Comparison of ENCODE assay signal across 8 mouse cellular contexts in genomic region chr1:75458025-75458788, GRCm38 (mm10). TPM values are rescaled to one million over a fixed set of nuclear protein-coding genes. Genes with fewer than 3 reads are reported as not detected.
DNase-seq lines count a peak whose midpoint lies in the region; ATAC-seq lines count a peak whose summit lies in the region.

No protein-coding gene starts in this region.

- H3K4me3 ChIP-seq in heart, embryonic 16.5 days (ENCODE audit: low read length) = peak overlapping the region; percentile 48
- H3K4me3 ChIP-seq in midbrain, embryonic 13.5 days (replicated peaks) = peak overlapping the region; percentile 34

- H3K27ac ChIP-seq in heart, embryonic 16.5 days (ENCODE audit: low read length) = 0 out of 2 replicates have a peak overlapping the region, but pooled peaks have one; percentile 39
- H3K27ac ChIP-seq in midbrain, embryonic 13.5 days = peak overlapping the region; percentile 89

- H3K4me1 ChIP-seq in heart, embryonic 16.5 days (ENCODE audit: control insufficient read depth, insufficient read depth, low read length) = peaks cover 11% of the 10 kb centered on the region
- H3K4me1 ChIP-seq in midbrain, embryonic 13.5 days (replicated peaks) = peaks cover 64% of the 10 kb centered on the region

- H3K9me3 ChIP-seq in heart, embryonic 16.5 days (replicated peaks; ENCODE audit: control insufficient read depth, low read length) = no peaks in the 10 kb centered on the region
- H3K9me3 ChIP-seq in midbrain, embryonic 13.5 days = no peaks in the 10 kb centered on the region

- H3K36me3 ChIP-seq in heart, embryonic 16.5 days (ENCODE audit: control insufficient read depth, insufficient read depth) = no peaks in the 10 kb centered on the region
- no peaks in the 10 kb centered on the region for H3K36me3 ChIP-seq in midbrain, embryonic 13.5 days

- peaks cover 40% of the 10 kb centered on the region for H3K27me3 ChIP-seq in heart, embryonic 16.5 days (ENCODE audit: control insufficient read depth, insufficient read depth, low read length)
- peaks cover 24% of the 10 kb centered on the region for H3K27me3 ChIP-seq in midbrain, embryonic 13.5 days

- peak overlapping the region; percentile 70 for H3K4me2 ChIP-seq in heart, embryonic 16.5 days (ENCODE audit: low read depth, low read length)
- peak overlapping the region; percentile 73 for H3K4me2 ChIP-seq in midbrain, embryonic 13.5 days (replicated peaks)

- ATAC-seq in heart, embryonic 16.5 days (replicated peaks; ENCODE audit: extremely low read depth, insufficient read depth, low FRiP score) = peak; percentile 67
- peak; percentile 68 for ATAC-seq in midbrain, embryonic 13.5 days

- DNase-seq in adrenal gland, postnatal 10 days = peak; percentile 59
- DNase-seq in adrenal gland, adult 18-20 months (ENCODE audit: low spot score in 2 of 2) = no peak
- peak; percentile 50 for DNase-seq in 3T3-L1 (ENCODE audit: low read depth, low spot score)
- DNase-seq in embryo, embryonic 10.5 days (ENCODE audit: low spot score) = peak; percentile 75
- peak; percentile 21 to 52 for DNase-seq in kidney, postnatal 36 days
- no peak for DNase-seq in natural killer cell, adult 2 months (ENCODE audit: low spot score in 2 of 2)

- WGBS in heart, embryonic 16.5 days = 3% methylated on average over 40 of the region's 42 CpGs
- WGBS in midbrain, embryonic 13.5 days = 2% methylated on average over 42 of the region's 42 CpGs

- peak overlapping the region; percentile 71 for H3K9ac ChIP-seq in heart, embryonic 16.5 days (ENCODE audit: low read length)
- H3K9ac ChIP-seq in midbrain, embryonic 13.5 days (replicated peaks) = peak overlapping the region; percentile 56

RNA-seq across cellular contexts. Expression of gene Asic4, which starts 8.0 kb away (rescaled TPM):
- total RNA-seq in adrenal gland, postnatal 10 days (2021) = 1 to 10 TPM; 2.5 to 3.3 TPM
- total RNA-seq in adrenal gland, adult 18-20 months (2021) = 1 to 10 TPM; 5.1 to 8.1 TPM
- polyA plus RNA-seq in heart, embryonic 16.5 days (2015; fragmentation: Nextera tagmentation; extraction: Ambion mirVana) = 0.08 and 0.27 TPM in 2 replicates
- 57.3 and 81.6 TPM in 2 replicates for polyA plus RNA-seq in midbrain, embryonic 13.5 days (2015; fragmentation: Nextera tagmentation; extraction: Ambion mirVana)

RNA-seq across cellular contexts. Expression of gene Chpf, which starts 20.9 kb away (rescaled TPM):
- 10 to 100 TPM; 36.9 to 43.6 TPM for total RNA-seq in adrenal gland, postnatal 10 days (2021)
- 10 to 100 TPM; 58.9 to 59.1 TPM for total RNA-seq in adrenal gland, adult 18-20 months (2021)
- 23.9 and 27.0 TPM in 2 replicates for polyA plus RNA-seq in heart, embryonic 16.5 days (2015; fragmentation: Nextera tagmentation; extraction: Ambion mirVana)
- polyA plus RNA-seq in midbrain, embryonic 13.5 days (2015; fragmentation: Nextera tagmentation; extraction: Ambion mirVana) = 25.1 and 28.7 TPM in 2 replicates

RNA-seq across cellular contexts. Expression of gene Tmem198, which starts 21.1 kb away (rescaled TPM):
- total RNA-seq in adrenal gland, postnatal 10 days (2021) = 1 to 10 TPM; 2.5 to 3.8 TPM
- 1 to 10 TPM; 3.5 to 6.2 TPM for total RNA-seq in adrenal gland, adult 18-20 months (2021)
- polyA plus RNA-seq in heart, embryonic 16.5 days (2015; fragmentation: Nextera tagmentation; extraction: Ambion mirVana) = 0.60 and 0.69 TPM in 2 replicates
- polyA plus RNA-seq in midbrain, embryonic 13.5 days (2015; fragmentation: Nextera tagmentation; extraction: Ambion mirVana) = 46.1 and 47.3 TPM in 2 replicates

RNA-seq across cellular contexts. Expression of gene Gmppa, which starts 22.5 kb away (rescaled TPM):
- 10 to 100 TPM; 58.6 to 61.8 TPM for total RNA-seq in adrenal gland, postnatal 10 days (2021)
- 10 to 100 TPM; 53.2 to 56.1 TPM for total RNA-seq in adrenal gland, adult 18-20 months (2021)
- 72.6 and 85.3 TPM in 2 replicates for polyA plus RNA-seq in heart, embryonic 16.5 days (2015; fragmentation: Nextera tagmentation; extraction: Ambion mirVana)
- polyA plus RNA-seq in midbrain, embryonic 13.5 days (2015; fragmentation: Nextera tagmentation; extraction: Ambion mirVana) = 78.4 and 88.8 TPM in 2 replicates

RNA-seq across cellular contexts. Expression of gene Obsl1, which starts 48.0 kb away (rescaled TPM):
- 100 to 1,000 TPM in 1 of 2 experiments, 10 to 100 TPM in 1; 95.2 to 118 TPM for total RNA-seq in adrenal gland, postnatal 10 days (2021)
- total RNA-seq in adrenal gland, adult 18-20 months (2021) = 10 to 100 TPM; 48.9 to 54.4 TPM
- 83.9 and 94.2 TPM in 2 replicates for polyA plus RNA-seq in heart, embryonic 16.5 days (2015; fragmentation: Nextera tagmentation; extraction: Ambion mirVana)
- 18.6 and 25.7 TPM in 2 replicates for polyA plus RNA-seq in midbrain, embryonic 13.5 days (2015; fragmentation: Nextera tagmentation; extraction: Ambion mirVana)

Comparison
In these comparisons a context has a peak if more than half of its experiments do, and no peak if none do; other contexts are left out.
1. DNase-seq: peak in adrenal gland, postnatal 10 days (single experiment), 3T3-L1 (single experiment), embryo, embryonic 10.5 days (single experiment) and kidney, postnatal 36 days (2 of 2); none in adrenal gland, adult 18-20 months (0 of 2) and natural killer cell, adult 2 months (0 of 2).